Mouse (Mus musculus) neural tube, postnatal 0 days (tissue): ENCODE data around the gene Aqp6. TPM values are rescaled to one million over a fixed set of nuclear protein-coding genes. Genes with fewer than 3 reads are reported as not detected.

Experiments used
- polyA plus RNA-seq: library from polyadenylated mRNA; unstranded; fragments of >200 nt; fragmentation: Nextera tagmentation; extraction: Ambion mirVana; gene quantifications from 2 replicates; pipeline ENCODE4 v1.2.1, GENCODE M21; 2015

Gene Aqp6
- 0.40 and 0.45 TPM in 2 replicates for polyA plus RNA-seq

GRCm38 (mm10) chr15:99600986-99601822 is at the start of gene Aqp6:
Gene Aqp6 (plus strand): TSS chr15:99601400.

DNA sequence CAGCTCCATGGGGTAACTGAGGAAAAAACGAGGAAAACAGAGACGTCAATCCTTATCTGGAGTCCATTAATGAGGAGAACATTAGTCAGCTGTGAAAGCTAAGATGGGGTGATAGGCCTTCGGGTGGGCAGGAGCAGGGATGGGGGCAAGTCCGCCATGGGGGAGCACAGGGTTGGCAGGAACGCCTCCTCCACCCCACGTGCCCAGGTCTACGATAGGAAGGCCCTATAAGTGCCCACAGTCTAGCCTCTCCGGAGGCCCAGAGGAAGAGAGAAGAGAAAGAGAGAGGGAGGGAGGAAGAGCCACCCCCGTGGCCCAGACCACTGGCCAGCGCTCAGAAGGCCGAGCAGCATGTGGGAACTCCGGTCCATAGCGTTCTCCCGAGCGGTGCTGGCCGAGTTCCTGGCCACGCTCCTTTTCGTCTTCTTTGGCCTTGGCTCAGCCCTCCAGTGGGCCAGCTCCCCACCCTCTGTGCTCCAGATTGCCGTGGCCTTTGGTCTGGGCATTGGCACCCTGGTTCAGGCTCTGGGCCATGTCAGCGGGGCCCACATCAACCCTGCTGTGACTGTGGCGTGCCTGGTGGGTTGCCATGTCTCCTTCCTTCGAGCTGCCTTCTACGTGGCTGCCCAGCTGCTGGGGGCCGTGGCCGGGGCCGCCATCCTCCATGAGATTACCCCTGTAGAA is 22.3 kb upstream of the Aqp6 start, which contains the start of gene Aqp2:
TSS of gene Aqp2 (plus strand) at position 254 of the 684 bp plus-strand sequence.

DNA sequence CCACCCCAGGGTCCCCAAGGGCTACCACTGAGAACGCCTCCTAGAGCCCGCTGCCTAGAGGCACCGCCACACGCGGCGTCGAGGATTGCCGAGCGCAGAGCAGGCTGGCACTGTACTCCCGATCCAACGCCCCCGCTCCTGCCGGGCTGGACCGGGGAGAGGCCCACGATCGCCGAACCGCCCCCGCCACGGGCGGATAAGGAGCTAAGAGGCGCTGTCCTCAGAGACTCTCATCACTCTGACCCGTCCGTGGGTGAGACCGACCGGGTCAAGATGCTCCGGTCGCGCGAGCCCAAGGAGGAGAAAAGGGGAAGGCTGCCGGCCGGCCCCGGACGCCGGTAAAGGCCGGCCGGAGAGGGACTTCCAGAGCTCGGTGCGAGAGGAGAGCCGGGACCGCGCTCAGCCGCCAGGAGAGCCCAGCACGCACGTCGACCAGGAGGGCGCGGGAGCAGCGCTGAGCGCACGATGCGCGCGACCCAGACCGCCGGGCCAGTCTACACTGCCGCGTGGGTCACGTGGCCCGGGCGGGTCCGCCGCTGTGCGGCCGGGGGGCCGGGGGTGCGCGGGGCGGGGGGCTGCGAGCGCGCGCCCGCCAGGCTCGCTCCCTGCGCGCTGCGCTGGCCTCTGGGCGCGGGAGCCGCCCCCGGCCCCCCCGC is 10.6 kb upstream of the Aqp6 start, which contains the start of gene Aqp5:
TSS of gene Aqp5 (plus strand) at position 354 of the 656 bp plus-strand sequence.

GRCm38 (mm10) chr15:99651163-99651872 is 50.1 kb downstream of the Aqp6 start, which contains the start of gene Racgap1:
Gene Racgap1 (minus strand): TSS chr15:99651656.

Other genes with a start within 250 kb of the Aqp6 start
- 7.1 and 7.3 TPM in 2 replicates for gene Fmnl3, start 230.9 kb upstream of the Aqp6 start, polyA plus RNA-seq
- 378 and 390 TPM in 2 replicates for gene Tmbim6, start 208.5 kb upstream of the Aqp6 start, polyA plus RNA-seq
- 11.6 and 12.3 TPM in 2 replicates for gene Nckap5l, start 143.7 kb upstream of the Aqp6 start, polyA plus RNA-seq
- gene Bcdin3d, start 126.7 kb upstream of the Aqp6 start, polyA plus RNA-seq = 15.1 TPM in 2 replicates
- 68.2 and 77.4 TPM in 2 replicates for gene Faim2, start 73.2 kb upstream of the Aqp6 start, polyA plus RNA-seq
- gene Aqp2, start 22.3 kb upstream of the Aqp6 start, polyA plus RNA-seq = not detected in 2 replicates
- gene Aqp5, start 10.6 kb upstream of the Aqp6 start, polyA plus RNA-seq = 1.2 and 1.6 TPM in 2 replicates
- 32.7 and 34.8 TPM in 2 replicates for gene Racgap1, start 50.3 kb downstream of the Aqp6 start, polyA plus RNA-seq
- 53.5 and 64.6 TPM in 2 replicates for gene Asic1, start 69.0 kb downstream of the Aqp6 start, polyA plus RNA-seq
- gene Smarcd1, start 100.7 kb downstream of the Aqp6 start, polyA plus RNA-seq = 70.2 and 74.3 TPM in 2 replicates
- gene Gm17349, start 104.1 kb downstream of the Aqp6 start, polyA plus RNA-seq = not detected in 2 replicates
- 6.2 and 6.8 TPM in 2 replicates for gene Gpd1, start 116.1 kb downstream of the Aqp6 start, polyA plus RNA-seq
- 236 TPM in 2 replicates for gene Cox14, start 124.2 kb downstream of the Aqp6 start, polyA plus RNA-seq
- gene Cers5, start 171.5 kb downstream of the Aqp6 start, polyA plus RNA-seq = 82.5 and 84.5 TPM in 2 replicates